Mouse (Mus musculus) liver, postnatal 0 days (tissue): ENCODE data around the gene Chchd10.

Experiments
- CTCF ChIP-seq: sonication (generic); IDR thresholded peaks from 2 replicates; pipeline ENCODE4 v1.5.1; 2016; ENCODE audit warnings: antibody characterized with exemption, low read depth
- EP300 ChIP-seq: IDR thresholded peaks from 2 replicates; pipeline ENCODE4 v1.6.1; 2016; ENCODE audit warnings: antibody characterized with exemption, low read depth, mild to moderate bottlenecking

GRCm38 (mm10) chr10:75975216-75975615, 42.3 kb downstream of the Chchd10 start:
- TF ChIP-seq CTCF (peak; percentile 79), EP300 (no peak)
